Mouse (Mus musculus) left cerebral cortex, adult 9 months (tissue): ENCODE results near the gene Hnrnpa0.

Experiments used
- DNase-seq, 2 experiments: peaks; one replicate each; pipeline ENCODE4 v3.0.0; 2022; ENCODE audit warnings: low spot score in 2 of 2

Gene Hnrnpa0

DNA sequence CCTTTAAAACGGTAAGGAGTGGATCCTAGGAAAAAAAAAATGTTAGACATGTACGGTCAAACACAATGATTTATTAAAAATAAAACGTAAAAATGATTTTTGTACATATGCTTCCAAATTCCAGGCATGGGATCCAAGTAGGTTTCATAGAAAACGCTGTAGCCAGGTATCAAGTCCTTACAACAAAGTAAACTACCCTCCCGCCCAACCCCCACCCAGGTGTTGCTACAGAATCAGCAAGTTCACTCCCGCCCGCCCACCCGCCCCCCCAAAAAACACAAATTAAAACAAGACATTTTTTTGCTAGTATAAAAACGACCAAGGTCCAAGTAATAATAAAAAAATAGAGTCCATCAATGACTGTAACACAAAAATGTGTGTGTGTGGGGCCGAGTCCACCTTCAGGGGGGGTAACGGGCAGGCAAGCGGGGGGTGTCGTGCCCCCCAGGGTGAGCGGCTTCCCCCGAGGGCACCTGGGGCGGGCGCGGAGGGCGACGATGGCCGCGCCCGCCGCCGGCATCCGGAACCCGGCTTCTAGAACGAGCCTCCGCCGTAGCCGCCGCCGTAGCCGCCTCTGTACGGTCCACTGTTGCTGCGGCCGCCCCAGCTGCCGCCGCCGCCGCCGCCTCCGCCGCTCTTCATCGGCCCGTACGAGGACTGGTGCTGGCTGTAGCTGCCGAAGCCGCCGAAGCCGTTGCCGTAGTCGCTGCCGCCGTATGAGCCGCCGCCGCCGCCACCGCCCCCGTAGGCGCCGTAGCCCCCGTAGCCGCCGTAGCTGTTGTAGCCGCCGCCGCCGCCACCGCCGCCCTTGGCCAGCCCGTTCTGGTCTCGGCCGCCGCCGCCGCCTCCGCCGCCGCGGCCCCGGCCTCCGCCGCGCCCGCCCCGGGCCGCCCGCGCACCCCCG is 1.2 kb downstream of the Hnrnpa0 start:
- no peak for DNase-seq

DNA sequence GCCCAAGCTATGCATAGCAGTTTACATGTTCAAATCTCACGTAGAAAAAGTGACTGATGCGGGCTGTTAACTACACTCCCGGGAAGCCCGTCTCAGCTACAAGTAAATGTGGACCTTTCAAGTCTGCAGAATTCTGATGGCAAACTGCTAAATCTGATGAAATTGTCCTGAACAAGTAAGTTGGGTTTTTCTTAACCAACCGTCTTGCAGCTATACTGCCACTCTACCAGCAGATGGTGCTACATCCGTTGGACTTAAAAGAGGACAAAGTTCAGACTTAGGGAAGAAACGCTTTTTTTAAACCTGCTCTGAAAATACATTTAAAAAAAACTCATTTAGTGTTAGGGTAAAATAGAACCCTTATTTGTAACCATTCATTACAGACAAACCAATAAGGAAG is 2.2 kb downstream of the Hnrnpa0 start:
- DNase-seq, result no peak

DNA sequence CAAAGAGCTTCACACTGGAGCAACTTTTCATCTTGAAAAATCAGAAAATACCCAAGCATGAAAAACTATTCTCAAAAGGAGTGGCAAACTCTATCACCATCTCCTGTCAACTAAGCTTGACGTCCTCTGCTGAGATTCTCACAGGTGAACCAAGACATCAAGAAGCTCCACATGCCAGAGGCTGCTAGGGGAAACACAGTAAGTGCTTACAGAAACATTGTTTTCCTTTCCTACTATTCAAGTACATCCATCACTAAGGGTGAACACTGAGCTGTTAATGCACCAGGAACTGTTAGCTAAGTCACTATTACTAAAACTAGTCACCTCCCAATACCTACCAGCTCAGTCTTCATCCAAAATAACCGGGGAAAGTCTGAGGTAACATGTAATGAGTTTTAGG is 3.4 kb downstream of the Hnrnpa0 start:
- DNase-seq, result no peak

DNA sequence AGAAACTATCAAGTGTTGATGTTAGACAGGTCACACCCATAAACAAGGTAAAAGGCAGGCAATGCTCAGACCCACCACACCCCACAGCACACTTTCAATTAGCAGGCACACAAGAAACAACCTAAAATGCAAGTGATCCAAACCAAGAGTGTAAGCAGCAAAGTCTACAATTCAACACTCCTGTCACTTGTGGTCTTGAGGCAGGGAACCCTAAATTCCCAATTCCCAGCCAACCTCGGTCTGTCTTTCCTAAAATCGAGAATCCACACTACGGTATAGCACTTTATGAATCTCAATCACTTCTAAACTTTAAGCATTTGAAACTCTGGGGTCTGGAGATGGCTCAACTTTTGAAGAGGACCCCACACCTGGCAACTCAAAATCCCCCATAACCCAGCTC is 4.1 kb downstream of the Hnrnpa0 start:
- no peak for DNase-seq

DNA sequence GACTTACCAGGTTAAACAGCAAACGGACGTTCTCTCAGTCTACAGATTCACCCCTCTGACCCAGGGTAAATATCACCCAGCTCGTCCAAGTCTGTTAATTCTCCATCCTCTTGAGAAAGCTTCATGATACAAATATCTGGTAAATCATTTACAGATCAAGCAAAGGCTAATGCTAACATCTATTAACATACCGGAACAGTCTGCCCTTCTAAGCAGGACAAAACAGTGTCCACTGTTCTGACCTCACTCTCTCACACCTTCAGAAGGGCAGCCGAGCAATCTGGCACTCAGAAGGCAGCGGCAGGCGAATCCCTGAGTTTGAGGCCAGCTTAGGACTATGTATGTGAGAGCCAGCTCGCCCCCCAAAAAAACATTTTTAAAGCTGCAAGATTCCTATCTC is 5.0 kb downstream of the Hnrnpa0 start:
- DNase-seq, result no peak

DNA sequence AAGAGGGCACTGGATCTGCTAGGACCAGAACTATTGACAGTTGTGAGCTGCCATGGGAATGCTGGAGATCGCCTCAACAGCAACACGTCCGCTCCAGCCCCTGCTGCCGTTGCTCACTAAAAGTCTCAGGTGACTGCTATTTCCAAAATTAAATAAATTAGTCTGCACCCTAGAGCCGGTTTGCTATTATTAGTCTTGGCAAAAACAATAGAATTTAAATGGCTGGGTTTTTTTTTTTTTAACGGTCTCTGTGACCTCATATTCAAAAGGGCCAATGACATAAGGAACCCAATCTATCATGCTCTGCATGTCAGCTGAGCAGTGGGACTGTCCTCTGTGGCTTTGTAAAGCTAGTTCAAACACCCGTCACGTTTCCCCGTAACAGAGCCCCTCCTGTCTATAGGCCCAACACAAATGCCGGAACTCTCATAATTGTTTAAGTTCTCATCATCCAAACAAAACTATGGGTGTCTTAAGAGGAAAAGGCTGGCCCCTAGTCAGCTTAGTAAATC is 5.5 kb downstream of the Hnrnpa0 start:
- DNase-seq, result no peak

DNA sequence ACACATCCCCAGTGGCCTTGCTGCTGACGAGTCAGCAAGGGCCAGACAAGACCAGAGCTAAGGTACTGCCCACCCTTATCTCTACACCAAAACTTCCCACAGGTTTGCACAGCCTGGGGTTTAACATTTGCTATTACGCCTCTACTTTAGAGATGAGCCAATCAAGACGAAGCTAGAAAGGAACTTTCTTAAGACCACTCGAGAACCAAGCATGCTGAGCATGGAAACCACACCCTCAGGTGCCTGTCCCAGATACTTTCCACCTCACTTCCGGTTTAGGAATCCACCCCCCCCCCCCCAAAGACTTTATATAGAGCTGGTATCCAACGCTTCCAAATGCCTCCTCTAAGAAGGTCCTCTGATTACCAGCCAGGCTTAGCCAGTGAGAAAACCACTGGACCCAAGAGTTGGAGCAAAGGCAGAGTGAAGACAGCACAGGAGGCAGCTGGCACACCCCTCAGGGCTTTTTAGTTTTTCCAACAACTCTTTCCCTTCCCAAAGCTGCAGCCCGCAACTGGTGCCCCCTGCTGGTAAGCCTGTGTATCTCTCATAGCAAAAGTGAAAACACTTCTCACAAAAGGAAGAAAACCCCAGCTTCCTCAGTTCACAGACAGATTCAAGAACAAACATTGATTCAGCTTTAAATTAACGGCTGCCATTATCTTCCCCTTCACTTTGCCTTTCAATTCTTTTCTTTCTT is 10.9 kb downstream of the Hnrnpa0 start:
- peak in 1 of 2 experiments; percentile 29 for DNase-seq

DNA sequence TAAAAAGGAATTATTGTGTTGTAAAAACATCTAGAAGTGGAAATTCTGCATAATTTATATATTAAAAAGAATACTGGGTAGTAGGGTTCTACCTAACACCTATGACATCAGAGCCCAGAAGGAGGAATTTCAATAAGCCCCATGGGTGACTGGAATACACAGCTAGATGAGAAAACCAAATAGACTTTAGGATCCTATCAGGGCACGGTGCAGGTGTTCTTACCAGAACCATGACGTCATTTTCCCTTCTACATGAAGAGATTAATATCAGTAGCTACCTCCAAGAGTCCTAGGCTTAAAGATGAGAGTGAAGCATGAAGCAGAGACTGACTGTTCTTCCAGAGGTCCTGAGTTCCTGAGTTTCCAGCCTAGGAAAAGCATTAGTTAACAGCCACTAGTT is 11.6 kb downstream of the Hnrnpa0 start:
- DNase-seq, result no peak

DNA sequence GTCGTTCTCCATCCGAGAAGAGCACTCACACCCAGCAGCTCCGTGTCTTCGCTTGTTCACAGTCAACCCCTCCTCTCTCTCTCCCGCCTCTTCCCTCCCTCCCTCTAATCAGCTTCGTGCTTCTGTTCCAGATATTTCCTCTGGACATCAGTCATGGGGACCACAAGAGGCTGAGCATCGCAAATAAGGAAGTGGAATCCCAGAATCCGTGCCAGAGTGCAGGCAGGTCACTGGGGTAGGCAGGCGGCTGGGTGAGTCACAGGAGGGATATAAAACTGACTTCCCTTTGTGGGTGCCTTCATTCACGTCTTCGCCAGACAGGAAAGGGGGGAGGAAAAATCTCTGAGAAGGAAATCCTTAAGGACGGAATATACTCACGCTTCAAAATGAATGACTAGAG is 13.1 kb downstream of the Hnrnpa0 start:
- no peak for DNase-seq

DNA sequence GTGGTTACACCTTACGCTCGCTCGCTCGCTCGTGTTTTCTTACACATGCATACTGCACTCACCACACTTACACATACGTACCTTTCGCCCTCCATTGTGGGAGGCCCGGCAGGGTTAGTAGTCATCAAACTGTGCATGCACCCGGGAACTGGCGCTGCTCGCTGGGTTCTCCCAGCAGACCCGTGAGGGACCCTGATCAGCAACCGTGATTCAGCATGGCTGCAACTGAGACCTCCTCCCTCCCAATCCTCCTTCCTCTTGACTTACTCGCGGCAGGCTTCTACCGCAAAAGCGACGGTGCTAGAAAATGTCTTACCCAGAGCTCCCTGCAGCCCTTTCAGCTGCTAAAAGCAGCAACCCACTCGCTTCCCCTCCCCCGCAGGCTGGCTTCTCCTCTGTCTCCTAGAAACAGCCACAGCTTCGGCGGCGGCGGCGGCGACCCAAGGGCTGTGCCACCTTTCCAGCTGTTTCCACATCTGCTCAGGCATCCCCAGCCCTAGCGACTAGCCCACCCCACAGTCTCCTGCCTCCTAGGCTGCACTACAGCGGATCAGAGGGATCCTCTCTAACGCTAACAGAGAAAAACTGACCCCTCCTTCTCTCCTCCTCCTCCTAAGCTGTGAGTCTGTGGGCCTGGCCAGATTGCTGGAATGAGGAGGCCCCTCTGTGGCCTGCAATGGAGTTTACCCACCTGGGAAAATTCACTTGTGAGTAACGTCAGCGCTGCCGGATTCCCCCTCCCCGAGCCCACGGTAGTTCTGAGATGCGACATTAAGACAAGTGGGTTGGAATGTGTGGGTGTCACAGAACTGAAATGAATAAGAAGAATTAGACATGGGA is 15.1 kb downstream of the Hnrnpa0 start, which contains the start of gene Klhl3:
Gene Klhl3 (minus strand): TSS at position 532 of the 840 bp plus-strand sequence.
- DNase-seq, result peak; percentile 67 to 87

DNA sequence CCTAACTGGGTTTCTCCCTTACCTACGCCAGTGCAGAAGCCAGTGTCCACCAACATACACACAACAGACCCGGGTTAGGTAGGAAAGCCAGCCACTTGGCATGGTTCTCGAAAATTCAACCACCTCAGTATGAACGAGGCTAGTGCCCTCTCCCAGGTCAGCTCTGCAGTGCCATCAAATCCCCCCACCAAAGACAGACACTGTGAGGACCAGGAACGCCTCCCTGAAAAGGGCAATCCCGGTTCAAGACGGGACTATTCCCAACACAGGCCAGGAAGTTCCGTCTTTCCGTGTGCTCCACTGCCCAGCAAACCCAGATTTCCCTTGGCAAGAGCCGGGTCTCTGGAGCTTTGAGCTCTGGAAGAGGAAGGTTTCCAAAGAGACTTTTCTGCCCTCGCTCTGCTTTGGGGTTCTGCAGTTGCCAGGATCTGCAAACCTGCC is 15.7 kb downstream of the Hnrnpa0 start:
- DNase-seq, result peak in 1 of 2 experiments; percentile 20

DNA sequence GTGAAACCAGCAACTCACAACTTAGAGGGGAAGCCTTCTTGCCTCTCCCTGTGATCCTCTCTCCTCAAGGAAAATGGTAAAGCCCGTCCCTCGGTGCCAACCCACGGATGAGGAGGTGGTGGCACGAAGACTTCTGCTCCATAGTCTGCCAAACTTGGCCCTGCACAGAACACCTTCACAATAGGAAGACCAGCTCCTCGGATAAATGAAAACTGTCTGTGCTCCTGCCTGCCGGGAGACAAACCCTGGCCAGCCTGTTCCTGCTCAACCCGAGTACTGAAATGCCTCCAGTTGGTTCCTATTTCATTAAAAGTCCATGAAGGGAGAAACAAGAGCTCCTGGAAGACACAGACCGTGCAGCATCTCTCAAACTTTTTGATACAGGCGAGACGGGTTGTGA is 16.2 kb downstream of the Hnrnpa0 start:
- DNase-seq, result peak in 1 of 2 experiments; percentile 55

DNA sequence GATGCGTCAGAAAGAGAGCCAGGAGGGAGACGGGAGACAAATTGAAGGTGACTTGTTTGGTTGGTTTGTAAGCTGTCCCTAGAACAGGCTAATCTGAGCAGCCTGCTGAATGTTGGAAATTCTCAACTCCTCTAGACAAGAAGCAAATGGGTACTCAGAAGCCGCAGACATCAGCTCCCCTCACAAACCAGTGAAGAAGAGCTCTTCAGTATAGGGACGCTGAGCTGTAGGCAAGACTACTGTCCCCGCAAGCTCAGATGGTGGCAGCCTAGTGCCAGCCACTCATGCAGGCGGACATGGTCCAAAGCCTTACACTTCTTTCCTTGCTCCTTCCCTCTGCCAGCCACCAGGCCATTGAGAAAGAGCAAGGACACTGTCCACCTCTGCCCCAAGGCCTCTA is 17.1 kb downstream of the Hnrnpa0 start:
- DNase-seq, result peak in 1 of 2 experiments; percentile 39

DNA sequence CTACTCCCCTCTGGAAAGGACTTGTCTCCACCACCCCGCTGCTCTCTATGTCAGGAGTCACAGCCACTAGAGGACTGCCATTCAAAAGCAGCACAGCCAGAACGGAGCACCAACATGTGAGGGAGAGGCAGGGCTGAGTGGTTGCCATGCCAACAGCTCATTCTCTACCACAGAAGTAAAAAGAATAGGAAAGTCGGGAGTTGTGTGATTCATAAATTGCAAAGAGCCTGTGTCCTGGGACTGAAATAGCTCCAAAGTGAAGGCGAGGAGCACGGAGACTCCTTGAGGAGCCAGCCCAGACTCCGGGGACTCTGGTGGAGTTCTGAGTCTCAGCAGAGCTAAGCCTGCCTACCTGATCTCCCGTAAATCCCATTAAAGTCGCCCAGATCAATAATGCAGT is 37.7 kb downstream of the Hnrnpa0 start:
- peak; percentile 82 to 87 for DNase-seq

DNA sequence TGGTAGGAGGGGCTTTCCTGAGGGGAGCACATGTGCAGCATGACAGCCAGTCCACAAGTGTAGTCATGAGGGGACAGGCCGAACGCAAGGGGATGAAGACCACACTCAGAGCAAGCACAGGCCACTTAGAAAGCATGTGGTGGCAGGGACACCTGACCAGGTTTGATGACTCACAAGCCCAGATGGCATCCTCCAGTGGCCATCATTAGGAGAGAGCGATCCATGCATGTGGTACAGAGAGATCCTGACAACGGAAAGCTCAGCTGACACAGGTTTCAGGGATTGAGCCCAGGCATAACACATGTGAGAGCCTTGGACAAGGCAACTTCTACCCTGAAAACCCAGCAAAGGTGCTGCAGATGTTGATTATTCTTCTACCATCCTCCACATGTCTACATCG is 44.0 kb downstream of the Hnrnpa0 start:
- DNase-seq, result no peak

DNA sequence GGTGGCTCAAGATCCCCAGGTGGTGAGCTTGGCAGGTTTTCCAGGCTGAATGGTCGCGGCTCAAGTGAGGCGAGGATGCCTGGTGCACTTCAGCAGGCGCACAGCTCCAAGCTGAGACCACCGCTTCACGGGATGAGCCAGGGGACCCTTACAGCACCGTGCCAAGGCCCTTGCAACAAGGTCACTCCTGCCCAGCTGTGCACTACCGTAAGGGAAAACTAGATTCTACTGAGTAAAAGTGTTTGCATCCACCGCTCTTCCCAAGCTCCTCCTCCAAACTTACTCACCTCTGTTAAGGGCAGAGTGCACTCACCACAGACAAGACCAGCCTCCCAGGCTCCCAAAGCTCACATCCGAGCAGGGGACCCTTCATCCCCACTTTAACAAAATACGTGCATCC is 44.8 kb downstream of the Hnrnpa0 start:
- no peak for DNase-seq

DNA sequence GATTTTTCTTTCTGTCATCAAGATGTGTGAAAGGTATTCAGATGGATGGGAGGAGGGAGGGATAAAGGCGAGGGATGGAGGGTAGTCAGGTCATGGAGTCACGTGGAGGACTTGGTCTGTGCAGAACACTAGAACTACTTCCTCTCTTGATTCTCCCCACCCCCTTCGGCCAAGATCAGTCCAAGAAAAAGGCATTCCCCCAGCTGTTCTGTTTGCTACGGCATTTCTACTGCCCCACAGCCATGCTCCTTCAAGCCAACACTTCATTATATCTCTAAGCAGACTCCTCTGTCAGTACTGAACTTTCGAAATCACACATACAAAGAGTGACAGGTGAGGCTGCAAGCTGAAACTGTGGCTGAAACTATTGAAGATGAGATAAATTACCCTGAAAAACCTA is 45.3 kb downstream of the Hnrnpa0 start:
- no peak for DNase-seq

DNA sequence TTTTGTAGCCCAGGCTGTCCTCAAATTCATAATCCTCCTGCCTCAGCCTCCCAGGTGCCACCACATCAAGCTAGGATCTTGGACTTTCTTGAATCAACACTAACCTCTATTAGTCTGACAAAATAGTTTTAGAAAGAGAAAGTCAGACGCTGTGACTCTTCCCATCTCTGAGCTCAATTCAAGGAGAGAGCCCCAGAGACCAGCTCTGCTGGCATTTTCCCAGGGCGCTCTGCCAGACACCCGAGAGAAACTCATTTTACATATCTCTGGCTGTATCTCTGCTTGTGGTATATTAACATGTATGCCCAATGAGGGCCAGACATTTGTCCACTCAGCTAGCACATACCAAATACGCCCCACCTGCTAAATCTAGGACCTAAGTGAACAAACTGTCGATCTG is 50.0 kb downstream of the Hnrnpa0 start:
- no peak for DNase-seq
